ENCODE assay signal across 12 mouse cellular contexts in genomic region chr7:143627555-143628286, GRCm38 (mm10). TPM values are rescaled to one million over a fixed set of nuclear protein-coding genes. Genes with fewer than 3 reads are reported as not detected.
DNase-seq lines count a peak whose midpoint lies in the region; ATAC-seq and TF ChIP-seq lines count a peak whose summit lies in the region.
"Had no signal": no experiment of that assay in that cellular context is flagged by ENCODE, and none has a peak within 500 bp of the region (broad histone marks: within the 10 kb centered on the region; RNA-seq: fewer than 3 reads in every experiment).

No protein-coding gene starts in this region.

- no peak for TF ChIP-seq CTCF in lung, adult 2 months (IDR thresholded peaks at IDR 0.05; ENCODE audit: insufficient read depth, low read length)
- no peak for TF ChIP-seq CTCF in liver, postnatal 0 days (IDR thresholded peaks at IDR 0.05; ENCODE audit: low read depth)

- peak overlapping the region; percentile 44 for H3K4me2 ChIP-seq in liver, postnatal 0 days (ENCODE audit: low read depth, low read length)
- H3K4me2 ChIP-seq in midbrain, embryonic 14.5 days (ENCODE audit: low read length), result no peak overlapping the region

- H3K36me3 ChIP-seq in liver, postnatal 0 days (replicated peaks; ENCODE audit: insufficient read depth, low read length), result no peaks in the 10 kb centered on the region
- H3K36me3 ChIP-seq in midbrain, embryonic 14.5 days (ENCODE audit: control insufficient read depth, insufficient read depth, low read length), result no peaks in the 10 kb centered on the region
- H3K36me3 ChIP-seq: embryonic facial prominence, embryonic 10.5 days had no signal

- no peaks in the 10 kb centered on the region for H3K27me3 ChIP-seq in liver, postnatal 0 days (ENCODE audit: insufficient read depth, low read length)
- H3K27me3 ChIP-seq in midbrain, embryonic 14.5 days (ENCODE audit: control insufficient read depth, insufficient read depth, low read length), result no peaks in the 10 kb centered on the region
- H3K27me3 ChIP-seq: Patski had no signal

- TF ChIP-seq POLR2A in lung, adult 2 months (IDR thresholded peaks at IDR 0.05; ENCODE audit: borderline replicate concordance, extremely low read depth, low read depth, low read length), result no peak

- no peak overlapping the region for H3K9ac ChIP-seq in liver, postnatal 0 days (replicated peaks)
- H3K9ac ChIP-seq in midbrain, embryonic 14.5 days (replicated peaks; ENCODE audit: low read length), result no peak overlapping the region

- H3K4me1 ChIP-seq in lung, adult 2 months (ENCODE audit: control insufficient read depth, insufficient read depth, low read length), result no peaks in the 10 kb centered on the region; the same call in 1 of the 2 replicates
- 0 out of 2 replicates have a peak, but pooled peaks cover 2% of the 10 kb centered on the region for H3K4me1 ChIP-seq in liver, postnatal 0 days (ENCODE audit: insufficient read depth)
- H3K4me1 ChIP-seq in midbrain, embryonic 14.5 days (ENCODE audit: control insufficient read depth, insufficient read depth, low read length), result no peaks in the 10 kb centered on the region
- H3K4me1 ChIP-seq: embryonic facial prominence, embryonic 10.5 days had no signal

- H3K9me3 ChIP-seq in liver, postnatal 0 days (ENCODE audit: low read length), result no peaks in the 10 kb centered on the region
- H3K9me3 ChIP-seq in midbrain, embryonic 14.5 days (ENCODE audit: control insufficient read depth, low read length), result no peaks in the 10 kb centered on the region
- H3K9me3 ChIP-seq: embryonic facial prominence, embryonic 10.5 days had no signal

- peak overlapping the region; percentile 76 for H3K27ac ChIP-seq in liver, postnatal 0 days (ENCODE audit: low read depth)
- H3K27ac ChIP-seq in midbrain, embryonic 14.5 days (replicated peaks; ENCODE audit: low read depth, low read length), result no peak overlapping the region
- H3K27ac ChIP-seq: embryonic facial prominence, embryonic 10.5 days; layer of hippocampus, adult 2 months had no signal

- no peak for TF ChIP-seq EP300 in liver, postnatal 0 days (IDR thresholded peaks at IDR 0.05; ENCODE audit: low read depth)

- DNase-seq in lung, adult 2 months, result peak; percentile 11
- DNase-seq in lung, postnatal 14 days, result no peak
- peak; percentile 26 for DNase-seq in T-cell, adult 2 months (ENCODE audit: low spot score)
- no peak for DNase-seq in liver, postnatal 0 days
- DNase-seq in thymus, postnatal 14 days, result peak; percentile 23
- DNase-seq in midbrain, embryonic 14.5 days, result no peak
- DNase-seq in right cerebral cortex, adult 2 months (ENCODE audit: low spot score in 2 of 2), result no peak
- DNase-seq: right cerebral cortex, adult 18-20 months had no signal

- H3K4me3 ChIP-seq in lung, adult 2 months (replicated peaks; ENCODE audit: extremely low read depth, low read depth, low read length), result no peak overlapping the region
- peak overlapping the region; percentile 9 for H3K4me3 ChIP-seq in liver, postnatal 0 days (ENCODE audit: low read depth, low read length)
- H3K4me3 ChIP-seq in midbrain, embryonic 14.5 days (replicated peaks; ENCODE audit: low read depth, low read length), result no peak overlapping the region
- H3K4me3 ChIP-seq: embryonic facial prominence, embryonic 10.5 days; layer of hippocampus, adult 2 months had no signal

- ATAC-seq in liver, postnatal 0 days, result peak; percentile 55; the same call in 1 of the 2 replicates
- ATAC-seq in frontal cortex, adult (ENCODE audit: low TSS enrichment), result no peak
- no peak for ATAC-seq in midbrain, embryonic 14.5 days (ENCODE audit: low FRiP score, low TSS enrichment)
- ATAC-seq: Patski had no signal

- WGBS in lung, adult 2 months, result 34% methylated on average over 10 of the region's 10 CpGs
- WGBS in liver, postnatal 0 days (ENCODE audit: insufficient replicate concordance), result 17% methylated on average over 10 of the region's 10 CpGs
- 64% methylated on average over 10 of the region's 10 CpGs for WGBS in midbrain, embryonic 14.5 days

RNA-seq across cellular contexts. Expression of gene Tnfrsf26, which starts 0.8 kb away (rescaled TPM):
- polyA plus RNA-seq in lung, adult 2 months (2012; rRNA removed), result 0.76 and 1.8 TPM in 2 replicates
- polyA plus RNA-seq in liver, postnatal 0 days (2015; fragmentation: Nextera tagmentation; extraction: Ambion mirVana), result 1.8 and 2.0 TPM in 2 replicates
- polyA plus RNA-seq in midbrain, embryonic 14.5 days (2014; fragmentation: Nextera tagmentation; extraction: Ambion mirVana), result 0.09 and 0.21 TPM in 2 replicates

RNA-seq across cellular contexts. Expression of gene Tnfrsf22, which starts 21.7 kb away (rescaled TPM):
- 5.7 and 6.5 TPM in 2 replicates for polyA plus RNA-seq in lung, adult 2 months (2012; rRNA removed)
- 0.95 and 1.3 TPM in 2 replicates for polyA plus RNA-seq in liver, postnatal 0 days (2015; fragmentation: Nextera tagmentation; extraction: Ambion mirVana)
- polyA plus RNA-seq in midbrain, embryonic 14.5 days (2014; fragmentation: Nextera tagmentation; extraction: Ambion mirVana), result 4.3 and 5.5 TPM in 2 replicates

RNA-seq across cellular contexts. Expression of gene Cars, which starts 27.8 kb away (rescaled TPM):
- 14.4 and 17.1 TPM in 2 replicates for polyA plus RNA-seq in lung, adult 2 months (2012; rRNA removed)
- 18.1 and 22.7 TPM in 2 replicates for polyA plus RNA-seq in liver, postnatal 0 days (2015; fragmentation: Nextera tagmentation; extraction: Ambion mirVana)
- 53.1 and 64.9 TPM in 2 replicates for polyA plus RNA-seq in midbrain, embryonic 14.5 days (2014; fragmentation: Nextera tagmentation; extraction: Ambion mirVana)

RNA-seq across cellular contexts. Expression of gene Tnfrsf23, which starts 58.0 kb away (rescaled TPM):
- 3.0 and 5.3 TPM in 2 replicates for polyA plus RNA-seq in lung, adult 2 months (2012; rRNA removed)
- polyA plus RNA-seq in liver, postnatal 0 days (2015; fragmentation: Nextera tagmentation; extraction: Ambion mirVana), result 0.90 and 1.1 TPM in 2 replicates
- polyA plus RNA-seq in midbrain, embryonic 14.5 days (2014; fragmentation: Nextera tagmentation; extraction: Ambion mirVana), result 0.75 and 1.2 TPM in 2 replicates

Comparison
In these comparisons a context has a peak if more than half of its experiments do, and no peak if none do; other contexts are left out.
1. DNase-seq: peak in lung, adult 2 months (single experiment), T-cell, adult 2 months (single experiment) and thymus, postnatal 14 days (single experiment); none in lung, postnatal 14 days (single experiment), liver, postnatal 0 days (single experiment), midbrain, embryonic 14.5 days (single experiment) and right cerebral cortex, adult 2 months (0 of 2).